Mouse (Mus musculus) lung, embryonic 15.5 days (tissue): ENCODE measurements around the gene Gstcd. TPM values are rescaled to one million over a fixed set of nuclear protein-coding genes. Genes with fewer than 3 reads are reported as not detected.

Source experiments
- ATAC-seq: fragments of 200-750 bp; cut with Nextera tagmentation; 2 replicates; pipeline ENCODE4 v1.8.0; 2017; ENCODE audit warnings: moderate number of reproducible peaks, borderline replicate concordance; ENCODE audit not compliant: low FRiP score, low TSS enrichment; ENCODE audit errors: extremely low read depth
- H3K27ac ChIP-seq: fragments of 300-500 bp; sonication (generic); 2 replicates; pipeline ENCODE4 v1.5.1; 2015; ENCODE audit warnings: moderate library complexity, mild to moderate bottlenecking, inconsistent platforms
- H3K27me3 ChIP-seq: fragments of 300-500 bp; sonication (generic); 2 replicates; pipeline ENCODE4 v1.6.1; 2015; ENCODE audit warnings: inconsistent platforms
- H3K36me3 ChIP-seq: fragments of 300-500 bp; sonication (generic); 2 replicates; pipeline ENCODE4 v1.6.1; 2015; ENCODE audit warnings: inconsistent platforms
- H3K4me1 ChIP-seq: fragments of 300-500 bp; sonication (generic); 2 replicates; pipeline ENCODE4 v1.6.1; 2015; ENCODE audit warnings: inconsistent platforms
- H3K4me2 ChIP-seq: fragments of 300-500 bp; sonication (generic); 2 replicates; pipeline ENCODE4 v1.6.1; 2015; ENCODE audit warnings: inconsistent platforms, mild to moderate bottlenecking, moderate library complexity
- H3K4me3 ChIP-seq: fragments of 300-500 bp; sonication (generic); 2 replicates; pipeline ENCODE4 v1.5.1; 2015; ENCODE audit warnings: mild to moderate bottlenecking, inconsistent platforms
- H3K9ac ChIP-seq: fragments of 300-500 bp; sonication (generic); 2 replicates; pipeline ENCODE4 v1.6.1; 2015; ENCODE audit warnings: inconsistent platforms
- H3K9me3 ChIP-seq: fragments of 300-500 bp; sonication (generic); 2 replicates; pipeline ENCODE4 v1.6.1; 2016; ENCODE audit warnings: inconsistent platforms
- WGBS: fragments of 180-500 bp; shearing (Covaris S2); methylation state at CpG from one replicate; pipeline ENCODE4 v1.1.7; 2015; 5-methylcytosine and 5-hydroxymethylcytosine counted together
- polyA plus RNA-seq: library from polyadenylated mRNA; unstranded; fragments of >200 nt; fragmentation: Nextera tagmentation; extraction: Ambion mirVana; gene quantifications from 2 replicates; pipeline ENCODE4 v1.2.1, GENCODE M21; 2015

The Gstcd gene
- 7.4 and 8.2 TPM in 2 replicates for polyA plus RNA-seq

DNA sequence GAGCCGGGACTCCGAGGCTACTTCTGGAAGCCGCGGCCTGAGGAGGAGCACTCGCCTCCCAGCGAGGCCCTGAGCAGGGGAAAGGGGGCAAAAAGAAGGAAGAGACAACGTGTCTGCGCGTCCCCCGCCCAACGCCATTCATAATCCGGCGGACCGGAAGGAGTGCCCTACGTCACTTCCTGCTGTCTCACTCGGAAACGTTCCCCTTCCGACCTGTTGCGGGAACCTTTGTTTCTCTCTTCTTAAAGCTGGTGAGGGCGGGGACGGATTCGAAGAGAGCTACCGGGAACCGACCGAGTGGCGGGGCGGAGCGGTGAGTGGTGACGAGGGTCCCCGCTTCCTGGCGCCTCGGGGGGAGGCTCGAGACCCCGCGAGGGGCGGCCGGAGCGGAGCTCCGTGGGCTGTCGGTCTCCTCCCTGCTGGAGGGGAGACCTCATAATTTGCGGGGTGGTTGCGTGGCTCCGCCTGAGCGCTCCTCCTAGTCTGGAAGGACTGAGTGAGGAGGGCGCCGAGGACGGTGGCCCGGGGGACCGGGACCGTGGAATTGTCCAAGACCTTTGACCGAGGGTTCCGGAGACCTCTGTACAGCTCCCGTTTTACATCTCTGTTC lies at the start of gene Gstcd, which contains the start of gene Ints12:
Gene Gstcd (minus strand): TSS at position 370 of the 610 bp plus-strand sequence.
Gene Ints12 (plus strand): TSS at position 177 of the 610 bp plus-strand sequence.
- WGBS = under 1% methylated on average over 46 of the region's 53 CpGs
- peak; percentile 97 for ATAC-seq
- no peaks in the 10 kb centered on the region for H3K36me3 ChIP-seq
- H3K4me1 ChIP-seq = peaks cover 15% of the 10 kb centered on the region
- peak within 1 kb of the TSS; percentile 71 for H3K4me2 ChIP-seq
- peak within 1 kb of the TSS; percentile 88 for H3K4me3 ChIP-seq
- no peaks in the 10 kb centered on the region for H3K27me3 ChIP-seq
- peak within 1 kb of the TSS; percentile 99 for H3K27ac ChIP-seq
- H3K9ac ChIP-seq = peak within 1 kb of the TSS; percentile 95
- H3K9me3 ChIP-seq = no peaks in the 10 kb centered on the region

DNA sequence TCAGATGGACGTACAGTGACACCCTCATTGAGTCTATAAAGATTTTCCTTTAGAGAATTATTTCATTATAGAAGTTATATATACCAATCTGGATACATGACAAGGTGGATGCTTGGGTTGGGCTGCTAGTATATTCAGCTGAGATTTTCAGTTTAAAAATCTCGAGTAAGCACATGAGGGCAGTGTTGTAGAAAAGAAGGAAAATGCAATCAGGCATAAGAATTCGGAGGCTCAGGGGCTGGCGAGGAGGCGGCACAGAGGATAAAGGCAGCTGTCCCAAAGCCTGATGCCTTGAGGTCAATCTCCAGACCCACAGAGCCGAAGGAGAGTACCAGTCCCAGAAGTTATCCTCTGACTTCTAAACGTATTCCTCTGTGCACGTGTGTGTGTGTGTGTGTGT lies 40.8 kb upstream of the Gstcd start:
- Histone ChIP-seq H3K9me3 (no peaks in the 10 kb centered on the region), H3K9ac (no peak overlapping the region), H3K4me2 (no peak overlapping the region), H3K4me1 (no peaks in the 10 kb centered on the region), H3K27me3 (no peaks in the 10 kb centered on the region), H3K4me3 (no peak overlapping the region), H3K27ac (no peak overlapping the region), H3K36me3 (no peaks in the 10 kb centered on the region)
- WGBS = 59% methylated on average over 8 of the region's 8 CpGs
- no peak for ATAC-seq

DNA sequence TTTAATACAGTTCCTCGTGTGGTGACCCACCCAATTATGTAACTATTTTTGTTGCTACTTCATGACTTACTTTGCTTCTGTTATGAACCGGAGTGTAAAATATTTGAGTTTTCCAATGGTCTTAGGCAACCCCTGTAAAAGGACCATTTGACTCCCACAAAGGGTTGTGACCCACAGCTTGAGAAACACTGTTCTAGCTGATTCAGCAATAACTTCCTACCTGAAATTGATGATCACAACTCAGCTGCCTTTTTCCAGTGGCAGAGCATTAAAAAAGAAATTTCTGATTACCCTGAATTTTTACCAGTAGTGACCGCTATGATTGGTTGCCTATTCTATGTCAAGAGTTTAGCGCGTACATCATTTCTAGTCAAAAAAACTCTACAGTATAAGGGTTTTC lies 39.5 kb upstream of the Gstcd start:
- no peaks in the 10 kb centered on the region for H3K27me3 ChIP-seq
- no peak overlapping the region for H3K4me2 ChIP-seq
- no peak overlapping the region for H3K9ac ChIP-seq
- no peak overlapping the region for H3K4me3 ChIP-seq
- 90% methylated on average over 5 of the region's 5 CpGs for WGBS
- no peaks in the 10 kb centered on the region for H3K9me3 ChIP-seq
- no peak overlapping the region for H3K27ac ChIP-seq
- ATAC-seq = no peak
- no peaks in the 10 kb centered on the region for H3K4me1 ChIP-seq
- H3K36me3 ChIP-seq = no peaks in the 10 kb centered on the region

DNA sequence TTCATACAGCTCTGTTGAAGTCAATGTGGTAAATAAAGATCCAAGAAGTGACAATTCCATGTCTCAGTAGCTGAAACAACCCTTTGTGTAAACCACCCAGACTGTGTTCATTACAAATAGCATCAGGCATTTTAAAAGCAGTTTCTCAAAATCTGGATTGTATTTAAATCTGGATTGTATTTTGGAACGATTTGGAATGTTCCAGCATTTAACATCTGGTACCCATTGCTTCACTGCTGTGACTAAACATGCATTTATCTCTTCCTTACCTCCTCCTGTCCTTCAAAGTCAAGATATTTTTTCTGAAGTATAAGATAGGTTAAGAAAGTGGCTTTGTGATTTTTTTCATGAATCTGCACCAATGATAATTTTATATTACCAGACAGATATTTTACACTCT lies 21.4 kb upstream of the Gstcd start:
- ATAC-seq = no peak

DNA sequence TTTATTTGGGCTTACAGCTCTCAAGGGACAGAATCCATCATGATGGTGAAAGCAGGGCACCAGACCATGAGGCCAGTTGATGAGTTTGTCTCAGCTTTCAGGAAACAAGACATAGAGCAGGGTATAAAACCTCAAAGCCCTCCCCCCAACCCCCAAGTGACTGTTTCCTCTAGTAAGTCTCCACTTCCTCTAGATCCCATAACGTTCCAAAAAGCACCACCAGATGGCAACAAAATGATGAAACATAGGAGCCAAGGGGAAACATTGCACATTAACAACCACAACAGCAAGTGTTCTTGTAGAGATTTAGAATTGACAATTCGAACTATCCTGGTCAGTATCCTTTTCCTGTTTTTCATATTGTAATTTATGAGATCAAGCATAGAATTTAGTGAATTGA lies 19.9 kb upstream of the Gstcd start:
- WGBS = 32% methylated on average over 2 of the region's 2 CpGs
- H3K4me1 ChIP-seq = no peaks in the 10 kb centered on the region

More for the DNA sequence above, 21.4 kb upstream of the Gstcd start:
- H3K36me3 ChIP-seq = peaks cover 10% of the 10 kb centered on the region
- no peaks in the 10 kb centered on the region for H3K9me3 ChIP-seq
- WGBS = 40% methylated on average over 1 of the region's 1 CpGs
- no peaks in the 10 kb centered on the region for H3K27me3 ChIP-seq
- H3K4me3 ChIP-seq = no peak overlapping the region
- H3K4me2 ChIP-seq = no peak overlapping the region
- H3K4me1 ChIP-seq = no peaks in the 10 kb centered on the region
- no peak overlapping the region for H3K27ac ChIP-seq
- no peak overlapping the region for H3K9ac ChIP-seq

DNA sequence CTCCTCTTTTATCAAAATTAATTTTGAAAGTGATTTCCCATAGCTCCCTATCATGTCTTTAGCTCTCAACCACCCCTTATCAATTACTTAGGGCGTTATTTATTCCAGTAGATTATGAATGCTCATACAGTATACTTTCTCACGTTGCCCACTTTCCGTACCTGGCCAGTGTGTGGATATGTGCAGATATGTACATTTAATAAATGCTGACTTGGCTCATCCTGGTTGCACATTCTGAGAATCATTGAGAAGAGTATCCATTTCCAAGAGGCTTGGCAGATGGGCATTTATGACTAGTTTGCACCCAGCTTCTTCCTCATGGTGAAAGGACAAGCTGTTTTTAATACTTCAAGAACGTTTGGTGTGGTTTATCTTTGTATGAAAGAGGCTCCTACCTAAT lies 18.0 kb upstream of the Gstcd start:
- ATAC-seq = no peak
- Histone ChIP-seq H3K27me3 (no peaks in the 10 kb centered on the region), H3K4me1 (no peaks in the 10 kb centered on the region), H3K4me2 (no peak overlapping the region), H3K9ac (no peak overlapping the region), H3K9me3 (no peaks in the 10 kb centered on the region), H3K36me3 (peaks cover 33% of the 10 kb centered on the region), H3K27ac (no peak overlapping the region), H3K4me3 (no peak overlapping the region)
- 85% methylated on average over 4 of the region's 4 CpGs for WGBS

More for the DNA sequence above, 19.9 kb upstream of the Gstcd start:
- no peaks in the 10 kb centered on the region for H3K9me3 ChIP-seq
- ATAC-seq = no peak
- H3K4me2 ChIP-seq = no peak overlapping the region
- no peak overlapping the region for H3K27ac ChIP-seq
- no peak overlapping the region for H3K9ac ChIP-seq
- H3K27me3 ChIP-seq = no peaks in the 10 kb centered on the region
- peaks cover 21% of the 10 kb centered on the region for H3K36me3 ChIP-seq
- H3K4me3 ChIP-seq = no peak overlapping the region

DNA sequence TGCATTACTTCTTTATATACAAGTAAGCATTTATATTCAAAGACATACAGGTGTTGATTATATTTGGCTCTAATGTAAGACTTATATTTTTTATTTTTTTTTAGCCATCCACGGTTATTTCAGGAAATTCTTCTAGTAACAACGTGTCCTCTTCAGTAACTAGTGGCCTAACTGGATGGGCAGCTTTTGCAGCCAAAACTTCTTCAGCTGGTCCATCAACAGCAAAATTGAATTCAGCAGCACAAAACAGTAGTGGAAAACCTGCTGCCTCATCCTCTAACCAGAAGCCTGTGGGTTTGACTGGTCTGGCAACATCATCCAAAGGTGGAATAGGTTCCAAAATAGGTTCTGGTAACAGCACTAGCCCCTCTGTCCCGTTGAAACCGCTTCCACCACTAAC lies 16.9 kb upstream of the Gstcd start:
- no peak overlapping the region for H3K4me2 ChIP-seq
- H3K36me3 ChIP-seq = peaks cover 39% of the 10 kb centered on the region
- H3K9ac ChIP-seq = no peak overlapping the region
- no peak for ATAC-seq
- no peaks in the 10 kb centered on the region for H3K4me1 ChIP-seq
- H3K9me3 ChIP-seq = no peaks in the 10 kb centered on the region
- H3K4me3 ChIP-seq = no peak overlapping the region
- 84% methylated on average over 4 of the region's 4 CpGs for WGBS
- no peak overlapping the region for H3K27ac ChIP-seq
- H3K27me3 ChIP-seq = no peaks in the 10 kb centered on the region

DNA sequence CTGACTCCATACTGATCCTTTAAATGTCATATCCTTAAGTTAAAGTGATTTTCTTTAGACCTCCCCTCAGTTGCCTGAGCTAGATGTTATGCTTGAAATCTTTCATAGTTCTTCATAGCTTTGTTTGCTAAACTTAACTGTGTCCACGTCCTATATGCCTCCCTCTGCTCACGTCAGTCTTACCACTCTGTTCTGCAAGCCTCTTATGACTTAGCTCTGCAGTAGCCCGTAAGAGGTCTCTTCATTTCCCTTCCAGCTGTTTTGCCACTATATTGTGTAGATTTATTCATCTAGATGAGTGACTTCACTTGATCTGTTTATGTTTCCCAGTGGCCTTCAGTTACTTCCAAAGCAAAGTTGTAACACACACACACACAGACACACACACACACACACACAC lies 12.6 kb upstream of the Gstcd start:
- Histone ChIP-seq H3K36me3 (peaks cover 59% of the 10 kb centered on the region), H3K4me3 (no peak overlapping the region), H3K4me2 (no peak overlapping the region), H3K9me3 (no peaks in the 10 kb centered on the region), H3K27ac (no peak overlapping the region), H3K4me1 (no peaks in the 10 kb centered on the region), H3K9ac (no peak overlapping the region), H3K27me3 (no peaks in the 10 kb centered on the region)
- ATAC-seq = no peak
- 82% methylated on average over 3 of the region's 3 CpGs for WGBS

DNA sequence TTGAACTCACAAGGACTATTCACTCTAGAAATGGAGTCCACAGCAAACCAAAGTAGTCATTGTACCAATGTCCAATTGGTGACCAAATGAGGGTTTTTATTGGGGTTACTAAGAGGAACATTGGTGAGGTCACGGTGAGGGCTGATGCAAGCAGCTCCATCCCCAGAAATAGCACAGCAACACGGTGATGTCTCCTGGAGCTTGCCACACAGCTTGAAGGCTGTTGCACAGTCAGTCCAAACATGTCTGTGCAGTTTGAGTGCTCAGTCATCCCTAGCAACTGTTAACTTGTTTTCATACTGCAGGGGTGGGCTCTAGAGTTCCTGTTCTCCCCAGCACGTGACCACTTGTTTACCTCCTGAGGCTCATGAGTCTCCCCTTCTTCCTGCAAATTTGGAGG lies 11.9 kb upstream of the Gstcd start:
- no peak for ATAC-seq
- H3K9me3 ChIP-seq = no peaks in the 10 kb centered on the region
- H3K36me3 ChIP-seq = peaks cover 58% of the 10 kb centered on the region
- H3K9ac ChIP-seq = no peak overlapping the region
- no peaks in the 10 kb centered on the region for H3K4me1 ChIP-seq
- no peak overlapping the region for H3K27ac ChIP-seq
- no peak overlapping the region for H3K4me2 ChIP-seq
- H3K27me3 ChIP-seq = no peaks in the 10 kb centered on the region
- H3K4me3 ChIP-seq = no peak overlapping the region
- WGBS = 79% methylated on average over 3 of the region's 3 CpGs

DNA sequence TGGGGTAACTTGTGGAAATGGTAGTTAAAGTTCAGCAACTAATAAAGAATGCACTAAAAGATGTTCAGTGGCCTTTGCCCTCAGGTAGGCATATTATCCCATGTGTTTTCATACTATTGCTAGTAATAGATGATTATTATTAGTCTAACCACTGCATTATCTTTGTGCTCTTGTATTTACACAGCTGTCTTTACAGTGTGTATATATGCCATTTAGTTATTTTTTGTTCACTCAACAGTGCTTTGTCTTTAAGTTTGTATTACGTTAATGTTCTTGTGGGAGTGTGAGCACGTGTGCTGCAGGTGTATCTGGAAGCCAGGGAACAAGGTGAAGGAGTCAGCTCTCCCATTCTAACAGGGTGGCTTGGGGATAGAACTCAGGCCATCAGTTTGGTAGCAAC lies 7.1 kb upstream of the Gstcd start:
- H3K9me3 ChIP-seq = no peaks in the 10 kb centered on the region
- H3K4me3 ChIP-seq = no peak overlapping the region
- no peak for ATAC-seq
- H3K4me2 ChIP-seq = no peak overlapping the region
- 73% methylated on average over 2 of the region's 2 CpGs for WGBS
- H3K4me1 ChIP-seq = 0 out of 2 replicates have a peak, but pooled peaks cover 2% of the 10 kb centered on the region
- no peak overlapping the region for H3K27ac ChIP-seq
- no peaks in the 10 kb centered on the region for H3K27me3 ChIP-seq
- no peak overlapping the region for H3K9ac ChIP-seq
- peaks cover 39% of the 10 kb centered on the region for H3K36me3 ChIP-seq

DNA sequence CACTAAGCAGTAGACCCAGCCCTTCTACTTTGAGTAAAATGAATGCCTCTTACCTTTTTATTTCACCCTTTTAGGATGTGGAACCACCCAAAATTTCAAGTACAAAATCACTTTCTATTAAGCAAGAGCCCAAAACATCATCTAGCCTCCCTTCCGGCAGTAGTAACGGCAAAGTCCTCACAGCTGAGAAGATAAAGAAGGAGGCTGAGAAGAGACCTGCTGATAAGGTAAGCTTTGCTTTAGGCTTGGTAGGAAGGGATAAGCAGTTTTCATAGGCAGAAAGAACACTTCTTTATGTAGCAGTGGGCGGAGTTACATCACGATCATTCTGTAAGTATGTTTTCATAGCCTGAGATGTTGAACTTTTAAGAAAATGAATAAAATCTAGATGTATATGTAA lies 6.5 kb upstream of the Gstcd start:
- H3K9me3 ChIP-seq = no peaks in the 10 kb centered on the region
- WGBS = 89% methylated on average over 4 of the region's 4 CpGs
- no peak overlapping the region for H3K4me3 ChIP-seq
- H3K27ac ChIP-seq = no peak overlapping the region
- H3K27me3 ChIP-seq = no peaks in the 10 kb centered on the region
- no peak overlapping the region for H3K4me2 ChIP-seq
- H3K4me1 ChIP-seq = peaks cover 6% of the 10 kb centered on the region; the same call in 1 of the 2 replicates
- peaks cover 33% of the 10 kb centered on the region for H3K36me3 ChIP-seq
- H3K9ac ChIP-seq = no peak overlapping the region
- no peak for ATAC-seq

DNA sequence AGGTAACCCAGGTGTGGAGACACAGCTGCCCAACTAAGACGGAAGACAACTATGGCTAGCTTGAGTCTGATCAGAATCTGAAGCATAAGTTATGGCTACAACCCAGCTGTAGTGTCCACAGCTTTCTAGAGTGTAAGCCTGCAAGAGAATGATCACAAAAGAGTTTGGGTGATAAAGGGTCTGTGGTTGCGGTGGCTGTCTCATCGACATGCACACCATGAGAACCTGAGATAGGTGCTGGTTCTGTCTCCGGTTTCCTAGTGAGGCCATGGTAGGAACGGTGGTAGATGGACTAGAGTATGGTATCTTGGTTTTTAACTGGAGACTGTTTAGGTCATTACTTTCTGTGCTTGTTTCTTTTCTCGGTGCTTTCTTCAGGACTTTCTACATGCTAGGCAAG lies 6.1 kb upstream of the Gstcd start:
- Histone ChIP-seq H3K4me2 (no peak overlapping the region), H3K9me3 (no peaks in the 10 kb centered on the region), H3K27ac (no peak overlapping the region), H3K36me3 (peaks cover 33% of the 10 kb centered on the region), H3K4me3 (no peak overlapping the region), H3K4me1 (peaks cover 10% of the 10 kb centered on the region; the same call in 1 of the 2 replicates), H3K9ac (no peak overlapping the region), H3K27me3 (no peaks in the 10 kb centered on the region)
- no peak for ATAC-seq
- WGBS = 92% methylated on average over 6 of the region's 6 CpGs

DNA sequence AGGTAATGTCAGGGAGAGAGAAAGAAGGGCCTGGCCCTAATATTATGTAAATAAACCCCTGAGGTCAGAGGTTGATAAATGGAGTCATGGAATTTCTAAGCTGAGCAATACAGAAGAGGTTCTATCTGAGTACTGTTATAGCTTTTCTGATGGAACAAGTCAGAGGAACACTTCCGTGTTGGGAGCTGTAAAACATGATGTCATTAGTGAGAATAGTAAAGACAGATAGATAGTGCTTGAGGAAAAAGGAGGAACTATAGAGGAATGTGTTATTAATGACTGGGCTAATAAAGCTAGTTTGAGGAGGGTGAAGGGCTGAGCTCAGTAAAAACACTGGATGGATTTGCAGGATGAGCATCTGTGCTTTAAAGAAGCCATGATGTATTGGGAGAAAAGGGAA lies 2.5 kb upstream of the Gstcd start:
- Histone ChIP-seq H3K4me3 (no peak overlapping the region), H3K4me2 (no peak overlapping the region), H3K27me3 (no peaks in the 10 kb centered on the region), H3K4me1 (peaks cover 15% of the 10 kb centered on the region), H3K9me3 (no peaks in the 10 kb centered on the region), H3K27ac (no peak overlapping the region), H3K36me3 (peaks cover 14% of the 10 kb centered on the region), H3K9ac (no peak overlapping the region)
- WGBS = 20% methylated on average over 1 of the region's 1 CpGs
- ATAC-seq = no peak
